ENCODE assay signal across 13 mouse cellular contexts in genomic region chr6:51181905-51182304, GRCm38 (mm10).
"Had no signal": no experiment of that assay in that cellular context is flagged by ENCODE, and none has a peak within 500 bp of the region (broad histone marks: within the 10 kb centered on the region; RNA-seq: fewer than 3 reads in every experiment).

No protein-coding gene starts in this region.

- H3K36me3 ChIP-seq: kidney, embryonic 15.5 days; limb, embryonic 15.5 days; liver, embryonic 12.5 days; midbrain, embryonic 10.5 days; neural tube, embryonic 15.5 days had no signal

- H3K4me3 ChIP-seq: kidney, embryonic 15.5 days; limb, embryonic 15.5 days; liver, embryonic 12.5 days; midbrain, embryonic 10.5 days; myocyte; neural tube, embryonic 15.5 days had no signal

- H3K4me2 ChIP-seq: kidney, embryonic 15.5 days; limb, embryonic 15.5 days; liver, embryonic 12.5 days; neural tube, embryonic 15.5 days had no signal

- H3K9ac ChIP-seq: kidney, embryonic 15.5 days; limb, embryonic 15.5 days; liver, embryonic 12.5 days; neural tube, embryonic 15.5 days had no signal

- ATAC-seq: liver, embryonic 12.5 days had no signal

- H3K4me1 ChIP-seq: midbrain, embryonic 10.5 days; neural tube, embryonic 15.5 days had no signal

- H3K9me3 ChIP-seq: kidney, embryonic 15.5 days; limb, embryonic 15.5 days; liver, embryonic 12.5 days; midbrain, embryonic 10.5 days; neural tube, embryonic 15.5 days had no signal

- H3K27ac ChIP-seq: kidney, embryonic 15.5 days; limb, embryonic 15.5 days; liver, embryonic 12.5 days; midbrain, embryonic 10.5 days; neural tube, embryonic 15.5 days had no signal

- DNase-seq: kidney, postnatal 36 days; layer of hippocampus, adult 9-11 months; layer of hippocampus, postnatal 36 days; lung, postnatal 4 days; right cerebral cortex, adult 18-20 months; right cerebral cortex, postnatal 25 days; thymus, postnatal 36 days had no signal
